Mouse (Mus musculus) ZHBTc4 (cell line): ENCODE results near the gene Zfp81.
"Not testable (repeated sequence)": the region's sequence is repeated elsewhere in the genome, so short reads cannot be mapped to it uniquely, and the experiment has no call there.

Source experiments
- DNase-seq: peaks from one replicate; pipeline ENCODE4 v3.0.0-alpha.2; 2011; ENCODE audit warnings: low read depth, low spot score

Gene Zfp81

GRCm38 (mm10) chr17:33358411-33359384 lies at the start of gene Zfp81:
Gene Zfp81 (minus strand): TSS chr17:33358878.
- DNase-seq: peak; percentile 95

- peak; percentile 95 for DNase-seq
These were observed 35.7 kb upstream of the Zfp81 start, which contains the start of gene Zfp101 for GRCm38 (mm10) chr17:33394182-33395034. Gene Zfp101 (minus strand): TSS chr17:33394641.

GRCm38 (mm10) chr17:33392271-33392670 lies 33.6 kb upstream of the Zfp81 start:
- DNase-seq: no peak

GRCm38 (mm10) chr17:33385705-33386104 lies 27.0 kb upstream of the Zfp81 start:
- no peak for DNase-seq

- DNase-seq: no peak
These were observed 14.1 kb upstream of the Zfp81 start for GRCm38 (mm10) chr17:33372795-33373194.

GRCm38 (mm10) chr17:33352981-33353380 lies 5.7 kb downstream of the Zfp81 start:
- peak; percentile 10 for DNase-seq

GRCm38 (mm10) chr17:33289876-33290149 lies 68.9 kb downstream of the Zfp81 start:
- not testable (repeated sequence) for DNase-seq

- DNase-seq: not testable (repeated sequence)
These were observed 69.4 kb downstream of the Zfp81 start, which contains the start of gene Zfp955b for GRCm38 (mm10) chr17:33289039-33289875. Gene Zfp955b (plus strand): TSS chr17:33289544.
